Mouse (Mus musculus): Measurements from ENCODE around the gene Vmn1r123. TPM values are rescaled to one million over a fixed set of nuclear protein-coding genes. Genes with fewer than 3 reads are reported as not detected.
"Not testable (repeated sequence)": the region's sequence is repeated elsewhere in the genome, so short reads cannot be mapped to it uniquely, and the experiment has no call there.

Gene Vmn1r123
- not detected for total RNA-seq (2021)
- long read RNA-seq = 0 reads

DNA sequence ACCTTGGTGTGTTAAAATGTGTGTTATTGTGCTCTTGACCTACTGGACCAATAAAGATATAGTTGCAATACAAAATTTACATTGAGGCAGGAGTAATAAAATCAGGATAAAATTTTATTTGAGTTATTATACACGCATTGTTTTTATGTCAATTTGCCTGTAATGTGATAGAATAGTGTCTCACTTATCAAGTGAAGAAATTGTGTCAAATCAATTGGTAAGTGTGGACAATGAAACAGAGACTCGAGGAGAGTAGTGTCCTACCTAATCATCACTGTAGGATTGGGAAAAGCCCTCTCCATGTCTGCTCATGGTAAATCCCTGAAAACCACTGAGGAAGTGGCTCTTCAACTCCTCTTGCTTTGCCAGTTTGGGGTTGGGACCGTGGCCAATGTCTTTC lies at the start of gene Vmn1r123:
Gene Vmn1r123, plus strand, starts transcription at position 301 of the 400 bp plus-strand sequence.
- not testable (repeated sequence) for DNase-seq (ENCODE audit: low spot score in 2 of 2)

DNA sequence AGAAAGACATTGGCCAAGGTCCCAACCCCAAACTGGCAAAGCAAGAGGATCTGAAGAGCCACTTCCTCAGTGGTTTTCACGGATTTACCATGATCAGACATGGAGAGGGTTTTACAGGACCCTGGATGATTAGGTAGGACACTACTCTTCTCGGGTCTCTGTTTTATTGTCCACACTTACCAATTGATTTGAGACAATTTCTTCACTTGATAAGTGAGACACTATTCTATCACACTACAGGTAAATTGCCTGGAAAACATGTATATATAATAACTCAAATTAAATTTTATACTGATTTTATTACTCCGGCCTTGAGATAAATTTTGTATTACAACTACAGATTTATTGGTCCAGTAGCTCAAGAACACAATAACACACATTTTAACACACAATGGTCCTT lies 28.0 kb upstream of the Vmn1r123 start, which contains the start of gene Vmn1r122:
Gene Vmn1r122, minus strand, starts transcription at position 101 of the 400 bp plus-strand sequence.
- DNase-seq (ENCODE audit: low spot score in 2 of 2) = not testable (repeated sequence)

DNA sequence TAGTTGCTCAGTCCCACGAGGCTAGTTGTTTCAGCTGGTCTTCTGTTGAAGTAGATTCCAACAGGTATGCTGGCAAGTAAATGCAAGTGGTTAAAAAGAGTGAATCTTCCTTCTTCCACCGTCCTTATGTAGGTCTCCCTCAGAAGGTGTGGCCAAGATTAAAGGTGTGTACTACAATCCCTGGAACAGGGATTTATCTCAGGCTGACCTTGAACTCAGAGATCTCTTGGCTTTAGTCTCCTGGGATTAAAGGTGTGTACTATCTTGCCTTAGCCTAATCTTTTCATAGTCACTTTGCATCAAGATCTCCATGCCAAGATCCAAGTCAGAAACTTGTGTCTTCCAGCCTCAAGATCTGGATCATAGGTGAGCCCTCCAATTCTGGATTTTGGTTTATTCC lies 28.3 kb downstream of the Vmn1r123 start, which contains the start of gene Gm5157:
Gene Gm5157, minus strand, starts transcription at position 101 of the 400 bp plus-strand sequence.
- not testable (repeated sequence) for DNase-seq (ENCODE audit: low spot score in 2 of 2)

Other genes starting within 250 kb of the Vmn1r123 start
- gene Vmn1r118, start 249.8 kb upstream of the Vmn1r123 start, total RNA-seq (2021) = not detected
- not detected for gene Vmn1r119, start 149.7 kb upstream of the Vmn1r123 start, total RNA-seq (2021)
- not detected for gene Vmn1r120, start 108.4 kb upstream of the Vmn1r123 start, total RNA-seq (2021)
- not detected for gene Vmn1r121, start 63.7 kb upstream of the Vmn1r123 start, total RNA-seq (2021)
- not detected for gene Vmn1r122, start 28.1 kb upstream of the Vmn1r123 start, total RNA-seq (2021)
- not detected for gene Gm5157, start 28.2 kb downstream of the Vmn1r123 start, total RNA-seq (2021)
- gene Vmn1r124, start 98.4 kb downstream of the Vmn1r123 start, total RNA-seq (2021) = not detected
- gene Vmn1r125, start 110.0 kb downstream of the Vmn1r123 start, total RNA-seq (2021) = not detected
- not detected for gene Vmn1r126, start 139.3 kb downstream of the Vmn1r123 start, total RNA-seq (2021)
- gene Vmn1r127, start 157.7 kb downstream of the Vmn1r123 start, total RNA-seq (2021) = not detected
- gene Vmn1r128, start 187.2 kb downstream of the Vmn1r123 start, total RNA-seq (2021) = not detected
- gene Vmn1r129, start 199.1 kb downstream of the Vmn1r123 start, total RNA-seq (2021) = not detected

Measured in layer of hippocampus, postnatal 10 days (tissue).